Mouse (Mus musculus) stomach, embryonic 15.5 days (tissue): Measurements from ENCODE around the gene Emid1. TPM values are rescaled to one million over a fixed set of nuclear protein-coding genes. Genes with fewer than 3 reads are reported as not detected.

Source experiments
- ATAC-seq: fragments of 200-750 bp; cut with Nextera tagmentation; 2 replicates; pipeline ENCODE4 v1.8.0; 2017; ENCODE audit warnings: low read depth, moderate number of reproducible peaks, moderate TSS enrichment; ENCODE audit not compliant: insufficient read depth, low FRiP score
- H3K27ac ChIP-seq: fragments of 300-500 bp; sonication (generic); 2 replicates; pipeline ENCODE4 v1.5.1; 2015; ENCODE audit warnings: mild to moderate bottlenecking, inconsistent platforms
- H3K27me3 ChIP-seq: fragments of 300-500 bp; sonication (generic); replicated peaks from 2 replicates; pipeline ENCODE4 v1.6.1; 2015; ENCODE audit warnings: inconsistent platforms
- H3K36me3 ChIP-seq: fragments of 300-500 bp; sonication (generic); 2 replicates; pipeline ENCODE4 v1.6.1; 2015; ENCODE audit warnings: inconsistent platforms
- H3K4me1 ChIP-seq: fragments of 300-500 bp; sonication (generic); 2 replicates; pipeline ENCODE4 v1.6.1; 2015; ENCODE audit warnings: inconsistent platforms
- H3K4me2 ChIP-seq: fragments of 300-500 bp; sonication (generic); 2 replicates; pipeline ENCODE4 v1.6.1; 2015; ENCODE audit warnings: mild to moderate bottlenecking, inconsistent platforms
- H3K4me3 ChIP-seq: fragments of 300-500 bp; sonication (generic); replicated peaks from 2 replicates; pipeline ENCODE4 v1.5.1; 2015; ENCODE audit warnings: inconsistent platforms
- H3K9ac ChIP-seq: fragments of 300-500 bp; sonication (generic); 2 replicates; pipeline ENCODE4 v1.6.1; 2015; ENCODE audit warnings: inconsistent platforms
- H3K9me3 ChIP-seq: fragments of 300-500 bp; sonication (generic); 2 replicates; pipeline ENCODE4 v1.6.1; 2016; ENCODE audit warnings: inconsistent platforms
- WGBS: fragments of 180-500 bp; shearing (Covaris S2); methylation state at CpG from one replicate; pipeline ENCODE4 v1.1.7; 2015; 5-methylcytosine and 5-hydroxymethylcytosine counted together
- polyA plus RNA-seq: library from polyadenylated mRNA; unstranded; fragments of >200 nt; fragmentation: Nextera tagmentation; extraction: Ambion mirVana; gene quantifications from 2 replicates; pipeline ENCODE4 v1.2.1, GENCODE M21; 2015

The Emid1 gene
- polyA plus RNA-seq, 1 experiment from 2014 or later: 64.2 TPM

DNA sequence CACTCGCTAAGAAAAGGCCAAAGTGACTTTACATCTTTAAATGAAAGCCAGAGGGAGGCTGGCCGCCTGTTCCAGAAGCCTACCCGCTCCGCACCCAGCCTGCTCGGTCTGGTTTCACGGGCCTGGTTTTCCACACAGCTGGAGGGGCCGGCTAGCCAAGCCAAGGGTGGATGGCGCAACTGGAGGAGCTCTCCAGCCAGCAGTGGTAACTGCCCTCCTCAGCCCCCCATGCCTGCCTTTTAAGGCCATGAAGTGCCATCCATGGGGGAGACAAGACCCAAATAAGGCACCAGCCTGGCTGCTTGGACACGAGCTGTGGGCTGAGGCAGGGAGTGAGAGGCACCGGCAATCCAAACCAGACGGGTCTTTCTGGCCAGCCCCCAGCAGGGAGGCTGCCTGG, 16.1 kb downstream of the Emid1 start:
- no peak overlapping the region for H3K4me3 ChIP-seq
- H3K9me3 ChIP-seq: no peaks in the 10 kb centered on the region
- H3K27me3 ChIP-seq: no peaks in the 10 kb centered on the region
- H3K27ac ChIP-seq: peak overlapping the region; percentile 46; the same call in 1 of the 2 replicates
- 0 out of 2 replicates have a peak, but pooled peaks cover 4% of the 10 kb centered on the region for H3K36me3 ChIP-seq
- WGBS: 79% methylated on average over 11 of the region's 11 CpGs
- no peak overlapping the region for H3K9ac ChIP-seq
- ATAC-seq: peak; percentile 21; the same call in 1 of the 2 replicates
- H3K4me1 ChIP-seq: peaks cover 20% of the 10 kb centered on the region
- H3K4me2 ChIP-seq: no peak overlapping the region

DNA sequence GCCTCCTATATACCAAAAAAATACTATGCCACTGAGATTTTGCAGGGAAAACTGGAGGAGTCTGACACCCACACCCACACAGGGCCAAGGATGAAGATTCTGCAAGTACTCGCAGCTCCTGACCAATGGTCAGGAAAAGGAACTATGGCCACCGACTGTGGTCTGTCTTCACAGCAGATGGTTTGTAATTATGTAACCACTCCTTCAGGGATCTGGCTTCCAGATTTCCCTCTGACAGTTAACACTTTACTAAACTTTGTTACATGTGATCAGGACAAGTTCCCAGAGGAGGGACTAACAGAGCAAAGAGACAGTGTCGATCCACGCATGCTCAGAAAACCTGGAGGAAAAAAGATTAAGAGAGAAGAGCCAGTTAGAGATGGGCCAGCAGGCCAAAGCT, 19.3 kb downstream of the Emid1 start:
- Histone ChIP-seq H3K4me2 (no peak overlapping the region), H3K4me1 (no peaks in the 10 kb centered on the region), H3K9ac (no peak overlapping the region), H3K9me3 (no peaks in the 10 kb centered on the region), H3K36me3 (0 out of 2 replicates have a peak, but pooled peaks cover 4% of the 10 kb centered on the region), H3K4me3 (no peak overlapping the region), H3K27me3 (no peaks in the 10 kb centered on the region), H3K27ac (no peak overlapping the region)
- 67% methylated on average over 4 of the region's 4 CpGs for WGBS
- ATAC-seq: no peak

DNA sequence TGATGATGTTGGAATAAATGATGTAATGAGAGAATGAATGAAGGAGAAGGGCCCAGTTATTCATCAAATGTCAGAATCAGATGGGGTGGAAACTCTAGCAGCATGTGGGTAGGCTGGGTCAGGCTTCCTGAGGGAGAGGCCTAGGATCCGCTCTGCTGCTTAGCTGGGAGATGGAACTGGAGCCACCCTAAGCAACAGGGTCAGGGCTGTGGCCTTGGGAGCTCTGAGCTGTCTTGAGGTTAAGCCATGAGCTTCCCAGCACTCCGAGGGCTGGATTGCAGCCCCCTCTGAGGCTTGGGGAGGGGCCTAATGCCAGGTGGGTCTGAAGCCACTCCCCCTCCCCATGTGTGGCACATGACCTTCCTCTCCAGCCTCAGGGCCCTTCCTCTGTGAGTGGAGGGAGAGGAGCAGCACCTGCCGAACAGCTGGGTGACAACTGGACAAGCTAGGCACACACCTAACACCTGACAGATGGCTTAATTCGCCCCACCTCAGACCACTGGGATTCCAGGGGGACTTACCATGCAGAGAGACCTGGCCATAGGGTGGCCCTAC, 21.9 kb downstream of the Emid1 start:
- no peak for ATAC-seq
- no peaks in the 10 kb centered on the region for H3K4me1 ChIP-seq
- no peak overlapping the region for H3K4me2 ChIP-seq
- no peak overlapping the region for H3K4me3 ChIP-seq
- H3K36me3 ChIP-seq: 0 out of 2 replicates have a peak, but pooled peaks cover 4% of the 10 kb centered on the region
- no peaks in the 10 kb centered on the region for H3K9me3 ChIP-seq
- no peaks in the 10 kb centered on the region for H3K27me3 ChIP-seq
- no peak overlapping the region for H3K9ac ChIP-seq
- 53% methylated on average over 4 of the region's 4 CpGs for WGBS
- no peak overlapping the region for H3K27ac ChIP-seq

DNA sequence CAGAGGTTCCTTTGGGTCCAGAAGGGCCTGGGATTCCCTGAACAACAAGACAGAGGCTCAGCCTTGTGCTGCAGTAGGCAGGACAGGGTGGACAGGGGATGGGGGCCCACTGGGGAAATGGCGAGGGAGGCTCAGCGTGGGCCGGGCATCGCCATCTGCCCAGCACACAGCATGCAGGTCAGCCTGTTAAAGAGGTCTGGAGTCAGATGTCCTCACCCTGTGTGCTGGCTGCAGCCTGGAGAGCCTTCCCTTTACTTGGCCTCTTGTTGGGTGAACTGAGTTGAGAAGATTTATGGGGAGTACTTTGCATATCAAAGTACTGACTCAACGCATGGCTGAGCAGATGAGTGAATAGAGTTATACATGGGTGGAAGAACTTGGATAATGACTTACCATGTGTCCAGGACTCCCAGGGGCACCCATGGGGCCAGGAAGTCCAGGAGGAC, 23.0 kb downstream of the Emid1 start:
- H3K27me3 ChIP-seq: no peaks in the 10 kb centered on the region
- 0 out of 2 replicates have a peak, but pooled peaks cover 4% of the 10 kb centered on the region for H3K36me3 ChIP-seq
- no peaks in the 10 kb centered on the region for H3K4me1 ChIP-seq
- H3K9me3 ChIP-seq: no peaks in the 10 kb centered on the region
- no peak overlapping the region for H3K4me3 ChIP-seq
- no peak overlapping the region for H3K4me2 ChIP-seq
- no peak overlapping the region for H3K27ac ChIP-seq
- no peak overlapping the region for H3K9ac ChIP-seq
- ATAC-seq: no peak
- 51% methylated on average over 5 of the region's 5 CpGs for WGBS

DNA sequence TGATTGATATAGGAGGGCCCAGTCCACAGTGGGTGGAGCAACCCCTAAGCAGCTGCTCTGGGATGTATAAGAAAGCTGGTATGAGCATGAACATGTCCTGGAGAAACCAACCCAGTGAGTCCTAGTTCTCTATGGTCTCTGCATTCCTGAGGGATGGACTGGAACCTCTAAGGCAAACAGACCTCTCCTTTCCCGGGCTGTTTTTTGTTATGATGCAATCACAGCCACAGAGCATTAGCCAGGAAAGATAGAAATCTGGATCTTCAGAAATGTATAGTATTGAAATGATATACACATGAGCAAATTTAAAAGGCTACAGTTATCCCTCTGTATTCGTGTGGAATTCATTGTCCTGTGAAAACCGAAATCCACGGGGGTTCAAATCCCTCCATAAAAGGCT, 26.3 kb downstream of the Emid1 start:
- no peak overlapping the region for H3K9ac ChIP-seq
- no peaks in the 10 kb centered on the region for H3K4me1 ChIP-seq
- H3K27me3 ChIP-seq: no peaks in the 10 kb centered on the region
- H3K9me3 ChIP-seq: no peaks in the 10 kb centered on the region
- ATAC-seq: no peak
- H3K4me2 ChIP-seq: no peak overlapping the region
- 75% methylated on average over 4 of the region's 4 CpGs for WGBS
- H3K4me3 ChIP-seq: no peak overlapping the region
- no peaks in the 10 kb centered on the region for H3K36me3 ChIP-seq
- no peak overlapping the region for H3K27ac ChIP-seq

DNA sequence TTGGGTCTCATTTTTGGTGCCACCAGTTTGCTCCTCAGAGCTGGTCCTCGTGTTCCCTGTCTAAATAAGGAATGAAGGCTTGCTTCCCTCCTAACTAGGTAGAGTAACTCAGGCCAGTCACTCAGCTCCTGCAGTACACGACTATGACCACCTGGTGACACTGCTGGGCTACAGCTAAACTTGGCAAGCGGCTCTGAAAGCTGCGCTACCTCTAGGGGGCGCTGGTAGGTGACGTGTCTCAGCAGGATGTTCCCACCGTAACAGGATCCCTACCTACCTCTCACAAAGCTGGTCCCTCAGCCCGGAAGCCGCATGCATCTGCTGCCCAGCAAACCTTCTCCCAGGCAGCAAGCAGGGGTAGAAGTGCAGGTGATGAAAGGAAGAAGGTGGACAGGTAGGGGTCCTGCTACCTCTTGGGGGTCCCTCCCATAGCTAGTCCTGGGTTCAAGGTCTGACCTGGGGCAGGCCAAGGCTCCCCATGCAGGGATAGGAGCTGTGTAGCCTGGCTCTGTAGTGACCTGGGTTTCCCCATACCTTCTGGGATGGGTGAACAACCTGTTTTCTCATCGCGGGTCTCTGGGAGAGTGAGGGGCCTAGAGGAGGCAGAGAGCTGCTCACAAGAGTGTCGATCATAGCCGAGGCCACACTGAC, 37.0 kb downstream of the Emid1 start:
- Histone ChIP-seq H3K4me2 (no peak overlapping the region), H3K9ac (no peak overlapping the region), H3K9me3 (no peaks in the 10 kb centered on the region), H3K27ac (no peak overlapping the region), H3K4me1 (no peaks in the 10 kb centered on the region; the same call in 1 of the 2 replicates), H3K4me3 (no peak overlapping the region), H3K27me3 (no peaks in the 10 kb centered on the region), H3K36me3 (no peaks in the 10 kb centered on the region)
- WGBS: 25% methylated on average over 13 of the region's 13 CpGs
- ATAC-seq: peak; percentile 65

DNA sequence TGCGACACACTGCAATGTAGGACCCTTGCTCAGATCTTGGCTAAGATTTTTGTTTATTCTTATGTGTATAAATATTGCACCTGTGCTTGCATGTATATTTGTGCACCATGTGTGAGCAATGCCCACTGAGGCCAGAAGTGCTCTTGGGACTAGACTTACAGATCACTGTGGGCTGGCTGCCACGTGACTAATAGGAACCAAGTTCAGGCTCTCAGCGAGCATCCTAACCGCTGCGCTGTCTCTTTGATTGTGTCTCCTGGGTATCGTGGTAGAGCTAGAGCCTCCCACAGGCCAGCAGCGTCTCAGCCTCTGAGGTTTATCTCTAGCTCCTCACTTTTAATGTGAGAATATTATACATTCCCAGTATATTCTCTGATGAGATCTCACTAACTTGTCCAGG, 38.4 kb downstream of the Emid1 start:
- H3K36me3 ChIP-seq: no peaks in the 10 kb centered on the region
- no peaks in the 10 kb centered on the region; the same call in 1 of the 2 replicates for H3K4me1 ChIP-seq
- 82% methylated on average over 7 of the region's 7 CpGs for WGBS
- no peak overlapping the region for H3K4me2 ChIP-seq
- H3K27ac ChIP-seq: no peak overlapping the region
- H3K27me3 ChIP-seq: no peaks in the 10 kb centered on the region
- H3K4me3 ChIP-seq: no peak overlapping the region
- ATAC-seq: no peak
- no peaks in the 10 kb centered on the region for H3K9me3 ChIP-seq
- no peak overlapping the region for H3K9ac ChIP-seq

DNA sequence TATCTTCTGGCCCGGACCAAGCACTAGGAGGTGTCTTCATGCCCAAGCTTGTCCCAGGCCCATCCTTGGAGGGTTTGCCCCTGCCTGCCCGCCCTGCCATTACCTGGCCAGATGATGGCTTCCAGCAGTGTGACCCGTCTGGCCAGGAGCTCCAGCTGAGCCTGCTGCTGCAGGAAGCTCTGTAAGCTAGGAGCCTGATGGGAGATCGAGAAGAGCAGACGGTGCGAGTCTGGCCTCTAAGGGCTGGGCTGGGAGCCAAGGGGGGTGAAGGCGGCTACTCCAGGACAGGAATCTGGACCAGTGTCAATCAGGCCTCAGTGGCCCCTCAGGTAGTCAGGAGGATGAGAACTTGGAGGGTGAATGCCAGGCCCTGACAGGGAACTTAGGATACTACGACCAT, 42.6 kb downstream of the Emid1 start:
- H3K4me3 ChIP-seq: no peak overlapping the region
- H3K4me2 ChIP-seq: no peak overlapping the region
- no peak overlapping the region for H3K9ac ChIP-seq
- ATAC-seq: no peak
- H3K36me3 ChIP-seq: peaks cover 5% of the 10 kb centered on the region; the same call in 1 of the 2 replicates
- no peaks in the 10 kb centered on the region for H3K4me1 ChIP-seq
- no peak overlapping the region for H3K27ac ChIP-seq
- 65% methylated on average over 8 of the region's 8 CpGs for WGBS
- no peaks in the 10 kb centered on the region for H3K9me3 ChIP-seq
- no peaks in the 10 kb centered on the region for H3K27me3 ChIP-seq

DNA sequence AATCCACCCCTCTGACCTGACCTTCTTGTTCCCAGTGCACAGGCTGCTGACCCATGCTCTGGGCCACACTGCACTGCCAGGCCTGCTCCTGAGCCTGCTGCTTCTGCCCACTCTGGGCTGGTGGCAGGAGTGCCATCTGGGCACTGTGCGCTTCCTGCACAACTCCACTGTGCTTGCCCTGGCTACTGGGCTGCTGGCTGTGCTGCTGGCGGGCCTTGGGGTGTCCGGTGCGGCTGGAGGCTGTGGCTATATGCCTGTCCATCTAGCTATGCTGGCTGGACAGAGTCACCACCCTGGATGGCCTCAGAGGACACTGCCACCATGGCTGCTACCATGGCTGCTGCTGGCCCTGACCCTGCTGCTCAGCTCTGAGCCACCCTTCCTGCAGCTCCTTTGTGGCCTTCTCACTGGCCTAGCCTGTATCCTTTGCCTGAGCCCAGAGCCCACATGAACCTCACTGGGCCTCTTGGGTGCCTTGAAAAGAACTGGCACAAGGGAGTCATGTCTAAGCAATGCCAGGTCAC, 48.0 kb downstream of the Emid1 start:
- no peak overlapping the region for H3K4me3 ChIP-seq
- H3K27me3 ChIP-seq: no peaks in the 10 kb centered on the region
- no peak overlapping the region for H3K9ac ChIP-seq
- no peaks in the 10 kb centered on the region for H3K9me3 ChIP-seq
- no peak for ATAC-seq
- peaks cover 14% of the 10 kb centered on the region for H3K4me1 ChIP-seq
- peaks cover 8% of the 10 kb centered on the region; the same call in 1 of the 2 replicates for H3K36me3 ChIP-seq
- no peak overlapping the region for H3K27ac ChIP-seq
- 99% methylated on average over 4 of the region's 4 CpGs for WGBS
- no peak overlapping the region for H3K4me2 ChIP-seq

DNA sequence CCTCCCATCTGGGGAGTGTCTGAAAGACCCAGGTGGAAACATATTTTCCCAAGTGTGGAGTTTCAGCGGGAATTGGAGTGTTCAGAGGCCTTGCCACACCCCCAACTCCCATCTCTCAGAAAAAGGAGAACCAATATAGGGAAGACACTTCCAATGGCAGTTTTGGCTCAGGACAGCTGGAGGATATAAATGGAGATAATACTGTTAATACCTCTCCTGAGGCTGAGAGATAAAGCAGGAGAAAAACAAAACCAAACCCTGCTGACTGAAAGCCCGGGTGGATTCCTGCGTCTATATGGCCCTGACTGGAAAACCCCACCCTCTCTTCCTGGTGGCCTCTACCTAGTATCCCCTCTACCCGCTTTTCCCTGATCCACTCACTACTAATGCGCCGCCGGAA, 49.7 kb downstream of the Emid1 start:
- H3K9me3 ChIP-seq: no peaks in the 10 kb centered on the region
- H3K27ac ChIP-seq: no peak overlapping the region
- H3K27me3 ChIP-seq: no peaks in the 10 kb centered on the region
- H3K4me1 ChIP-seq: peaks cover 15% of the 10 kb centered on the region
- peaks cover 8% of the 10 kb centered on the region; the same call in 1 of the 2 replicates for H3K36me3 ChIP-seq
- H3K9ac ChIP-seq: no peak overlapping the region
- no peak for ATAC-seq
- H3K4me3 ChIP-seq: no peak overlapping the region
- 85% methylated on average over 7 of the region's 7 CpGs for WGBS
- no peak overlapping the region for H3K4me2 ChIP-seq

DNA sequence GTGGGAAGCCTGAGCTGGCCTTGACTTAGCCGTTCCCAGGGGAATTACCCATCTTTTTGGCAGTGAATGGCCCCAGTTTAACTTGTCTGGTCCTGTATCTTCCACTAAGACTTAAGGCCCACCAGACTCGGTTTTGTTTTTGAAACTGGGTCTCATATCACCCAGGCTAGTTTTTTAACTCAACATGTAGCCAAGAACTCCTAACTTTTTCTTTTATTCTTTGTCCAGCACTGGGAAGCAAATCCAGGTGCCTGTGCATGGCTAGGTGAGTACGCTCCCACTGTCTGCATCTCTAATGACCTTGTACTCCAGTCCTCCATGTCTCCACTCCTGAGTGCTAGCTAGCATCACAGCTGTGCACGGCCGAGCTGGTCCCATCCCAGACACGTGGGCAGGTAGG, 50.4 kb downstream of the Emid1 start:
- no peak for ATAC-seq
- H3K9me3 ChIP-seq: no peaks in the 10 kb centered on the region
- H3K36me3 ChIP-seq: peaks cover 8% of the 10 kb centered on the region; the same call in 1 of the 2 replicates
- no peak overlapping the region for H3K4me2 ChIP-seq
- no peaks in the 10 kb centered on the region for H3K27me3 ChIP-seq
- WGBS: 79% methylated on average over 6 of the region's 6 CpGs
- H3K4me3 ChIP-seq: no peak overlapping the region
- no peak overlapping the region for H3K9ac ChIP-seq
- peaks cover 20% of the 10 kb centered on the region for H3K4me1 ChIP-seq
- H3K27ac ChIP-seq: no peak overlapping the region

DNA sequence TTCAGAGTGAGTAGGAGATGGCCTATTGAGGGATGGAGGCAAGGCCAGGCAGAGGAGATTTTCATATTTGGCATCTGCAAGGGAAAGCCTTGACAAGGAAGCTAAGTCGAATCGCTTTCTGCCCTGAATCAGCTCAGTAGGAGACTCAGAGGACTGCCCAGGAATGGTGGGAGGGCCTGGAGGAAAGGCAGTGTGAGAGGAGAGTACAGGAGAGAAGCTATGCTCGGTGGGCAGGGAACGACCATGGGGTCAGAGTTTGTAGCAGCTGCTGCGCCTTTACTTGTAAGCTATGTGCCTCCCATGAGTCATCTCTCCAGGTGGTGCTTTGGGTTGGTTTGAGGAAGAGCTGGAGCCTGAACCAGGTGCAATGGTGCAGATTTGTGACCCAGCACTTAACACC, 51.3 kb downstream of the Emid1 start:
- H3K27ac ChIP-seq: no peak overlapping the region
- WGBS: 41% methylated on average over 5 of the region's 5 CpGs

More for the DNA sequence above, 51.3 kb downstream of the Emid1 start:
- peak overlapping the region; percentile 76 for H3K4me2 ChIP-seq
- no peaks in the 10 kb centered on the region for H3K27me3 ChIP-seq
- peaks cover 8% of the 10 kb centered on the region; the same call in 1 of the 2 replicates for H3K36me3 ChIP-seq
- H3K9me3 ChIP-seq: no peaks in the 10 kb centered on the region
- peak overlapping the region; percentile 83; the same call in 1 of the 2 replicates for H3K4me3 ChIP-seq
- no peak for ATAC-seq
- peaks cover 20% of the 10 kb centered on the region for H3K4me1 ChIP-seq
- H3K9ac ChIP-seq: no peak overlapping the region
